Mouse (Mus musculus) gastrocnemius, adult 18-20 months (tissue): ENCODE data around the gene Ptpn11. TPM values are rescaled to one million over a fixed set of nuclear protein-coding genes. Genes with fewer than 3 reads are reported as not detected.
A peak's percentile ranks its signal among the peaks of the same experiment; 100 is the strongest.

ENCODE experiments used
- DNase-seq: peaks from one replicate; pipeline ENCODE4 v3.0.0; 2021; ENCODE audit warnings: low spot score
- total RNA-seq, 2 experiments: library from RNA; stranded (reverse); gene quantifications; 2 replicates each; pipeline ENCODE4 v1.2.3; 2021

The Ptpn11 gene
- total RNA-seq, 2 experiments from 2014 or later: 58.2 to 78.2 TPM

DNA sequence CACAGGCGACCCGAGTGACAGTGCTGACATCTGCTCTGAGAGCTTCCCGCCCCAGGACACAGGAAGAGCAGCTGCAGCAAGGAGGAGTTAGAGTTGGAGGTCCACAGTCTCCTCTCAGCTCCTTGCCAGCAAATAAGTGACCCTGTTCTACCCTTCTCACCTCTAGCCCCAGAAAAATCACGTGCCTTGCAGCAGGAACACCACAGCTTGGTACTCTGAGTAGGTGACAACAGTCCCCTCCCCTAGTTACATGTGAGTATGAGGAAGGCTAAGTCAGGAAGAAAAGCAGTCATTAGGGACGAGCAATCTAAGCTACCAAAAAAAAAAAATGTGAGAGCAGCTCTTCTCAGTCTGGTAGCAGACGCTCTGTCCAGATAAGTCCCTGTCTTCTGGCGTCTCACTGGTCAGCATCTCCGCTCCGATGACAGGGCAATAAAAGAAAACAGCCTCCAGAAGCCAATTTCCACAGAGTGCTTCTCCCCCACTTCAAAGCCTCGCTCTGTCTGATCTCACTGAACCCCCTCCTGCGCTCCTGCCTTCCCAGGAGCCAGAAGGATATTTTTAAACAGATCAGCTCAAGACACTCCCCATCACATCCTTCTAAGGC lies 6.1 kb downstream of the Ptpn11 start:
- DNase-seq: no peak

DNA sequence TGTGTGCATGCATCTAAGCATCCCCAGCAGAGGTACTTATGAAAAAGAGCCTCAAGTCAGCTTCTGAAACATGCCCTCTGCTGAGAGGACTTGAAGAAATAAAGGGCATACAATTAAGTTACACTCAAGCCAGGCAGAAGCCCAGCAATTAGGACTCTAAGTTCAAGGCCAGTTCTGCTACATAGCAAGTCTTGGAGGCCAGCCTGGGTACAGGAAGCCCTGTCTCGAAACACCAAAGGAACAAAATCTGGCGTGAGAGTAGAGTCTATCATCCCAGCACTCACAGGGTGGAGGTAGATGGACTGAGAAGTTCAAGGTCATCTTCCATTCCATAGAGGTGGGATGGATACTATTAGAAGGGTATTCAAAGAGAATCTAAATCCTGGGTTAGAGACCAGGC lies 6.8 kb downstream of the Ptpn11 start:
- no peak for DNase-seq

DNA sequence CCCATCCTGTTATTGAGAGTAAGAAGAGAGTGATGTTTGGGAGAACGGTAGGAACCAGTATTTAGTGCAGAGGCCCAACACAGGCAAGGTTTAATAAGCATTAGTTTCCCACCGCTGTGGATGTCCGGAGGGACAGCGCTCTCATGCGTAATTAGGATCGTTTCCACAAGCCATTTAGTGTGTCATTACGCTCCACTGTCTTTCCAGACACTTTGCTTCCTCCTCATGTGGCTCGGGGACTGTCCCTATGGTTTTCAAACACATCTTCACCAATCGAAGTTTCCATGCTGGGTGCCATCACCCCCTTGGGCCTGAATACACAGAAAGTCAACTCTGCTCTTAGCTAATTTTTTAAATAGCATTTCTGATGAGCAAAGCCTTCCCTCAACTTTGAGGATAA lies 7.9 kb downstream of the Ptpn11 start:
- no peak for DNase-seq

DNA sequence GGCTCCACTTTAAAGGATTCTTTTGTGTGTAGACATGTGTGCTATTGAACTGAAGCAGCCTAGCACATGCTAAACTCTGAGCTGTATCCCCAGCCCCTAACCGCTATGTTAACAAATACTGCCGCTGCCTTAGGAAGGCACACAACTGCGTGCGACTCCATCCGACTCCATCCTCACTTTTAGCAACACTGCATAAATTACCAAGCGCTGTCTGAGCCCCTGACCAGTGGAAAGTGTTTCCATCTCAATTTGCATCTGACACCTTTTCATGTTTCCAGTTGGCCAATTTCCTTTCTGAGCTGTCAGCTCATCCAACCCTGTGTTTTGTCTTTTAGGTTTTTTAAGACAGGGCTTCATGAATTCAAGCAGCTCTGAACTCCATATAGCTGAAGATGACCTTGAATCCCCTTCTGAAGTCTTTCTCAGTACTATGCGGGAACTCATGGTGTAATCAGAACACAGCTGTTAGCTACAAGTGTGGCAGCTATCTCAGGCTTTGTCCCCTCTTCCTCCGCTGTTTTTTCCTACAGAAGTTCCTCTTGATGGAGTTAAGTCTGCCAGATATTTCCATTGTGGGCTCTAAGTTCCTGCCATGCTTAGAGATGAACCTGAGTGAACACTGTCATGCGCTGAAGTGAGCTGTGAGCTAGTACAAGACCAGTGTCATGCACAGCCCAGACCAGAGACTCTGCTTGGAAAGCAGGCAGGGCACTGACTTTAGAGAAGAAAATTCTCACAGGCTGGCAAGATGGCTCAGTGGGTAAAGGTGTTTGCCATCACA lies 11.9 kb downstream of the Ptpn11 start:
- no peak for DNase-seq

DNA sequence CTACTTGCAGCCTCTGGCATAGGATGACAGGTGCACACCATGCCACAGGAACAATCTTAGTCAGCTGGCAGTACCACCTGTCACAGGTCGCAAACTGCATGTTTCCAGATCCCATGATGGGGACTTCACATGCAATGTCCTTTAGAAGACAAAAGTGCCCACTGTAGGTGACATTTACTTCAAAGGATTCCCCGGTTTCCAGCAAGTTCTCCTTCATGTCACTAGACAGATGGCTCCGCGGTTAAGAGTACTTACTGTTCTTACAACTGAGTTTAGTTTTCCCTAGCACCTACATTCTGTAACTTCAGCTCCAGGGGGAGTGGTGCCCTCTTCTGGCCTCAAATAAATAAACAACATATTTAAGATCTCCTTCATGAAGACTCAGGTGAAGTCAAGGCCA lies 18.4 kb downstream of the Ptpn11 start:
- peak; percentile 40 for DNase-seq

DNA sequence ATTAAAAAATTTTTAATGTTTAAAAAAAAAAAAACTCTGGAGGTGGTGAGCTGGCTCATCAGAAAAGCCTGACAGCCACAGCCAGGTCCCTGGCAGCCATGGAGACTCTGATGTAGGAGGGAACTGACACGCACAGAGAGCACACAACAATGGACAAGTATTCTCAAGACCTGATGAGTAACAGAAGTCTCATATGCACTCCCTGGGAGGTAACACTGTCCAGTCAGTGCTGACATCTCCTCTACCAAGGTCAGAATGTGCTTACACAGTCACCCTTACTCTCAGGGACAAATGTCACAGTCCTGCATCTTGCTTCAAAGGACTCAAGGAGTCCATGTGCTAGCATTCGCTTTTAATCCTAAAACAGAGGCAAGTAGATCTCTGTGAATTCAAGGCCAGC lies 21.6 kb downstream of the Ptpn11 start:
- DNase-seq: no peak

DNA sequence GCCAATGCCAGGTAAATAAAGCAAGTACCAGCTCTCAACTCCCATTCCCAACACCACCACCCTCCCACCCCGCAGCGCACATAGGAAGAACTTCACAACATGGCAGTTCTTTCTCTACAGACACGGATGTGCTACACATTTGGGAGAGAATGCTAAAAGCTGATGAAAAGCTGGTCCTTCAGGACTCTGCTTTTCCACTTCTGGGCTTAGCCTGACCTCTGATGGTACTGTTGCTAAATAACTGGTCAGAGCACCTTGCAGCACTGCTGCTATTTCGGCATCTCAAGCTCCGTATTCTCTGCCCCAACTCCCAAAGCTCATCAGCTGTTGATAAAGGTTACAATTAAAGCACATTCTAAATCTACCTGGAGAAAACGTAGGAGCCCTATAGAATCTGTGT lies 24.3 kb downstream of the Ptpn11 start:
- DNase-seq: no peak

DNA sequence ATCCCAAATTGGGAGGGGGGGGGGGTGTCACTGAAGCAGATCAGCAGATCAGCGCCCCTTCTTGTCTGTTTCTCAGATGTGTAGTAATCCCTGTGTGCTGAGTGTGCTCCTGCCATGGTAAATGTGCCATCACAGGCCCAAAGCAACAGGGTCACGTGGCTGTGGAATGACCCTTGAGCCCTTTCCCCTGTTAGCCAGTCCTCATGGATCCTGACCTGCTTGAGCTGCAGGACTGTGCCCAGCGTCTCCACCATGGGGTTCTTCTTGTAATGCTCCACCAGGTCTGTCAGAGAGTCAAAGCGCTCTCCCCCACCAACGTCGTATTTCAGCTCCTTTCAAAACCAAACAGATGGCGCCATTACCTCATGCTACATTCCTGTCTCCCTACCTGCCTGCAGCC lies 28.3 kb downstream of the Ptpn11 start:
- DNase-seq: no peak

DNA sequence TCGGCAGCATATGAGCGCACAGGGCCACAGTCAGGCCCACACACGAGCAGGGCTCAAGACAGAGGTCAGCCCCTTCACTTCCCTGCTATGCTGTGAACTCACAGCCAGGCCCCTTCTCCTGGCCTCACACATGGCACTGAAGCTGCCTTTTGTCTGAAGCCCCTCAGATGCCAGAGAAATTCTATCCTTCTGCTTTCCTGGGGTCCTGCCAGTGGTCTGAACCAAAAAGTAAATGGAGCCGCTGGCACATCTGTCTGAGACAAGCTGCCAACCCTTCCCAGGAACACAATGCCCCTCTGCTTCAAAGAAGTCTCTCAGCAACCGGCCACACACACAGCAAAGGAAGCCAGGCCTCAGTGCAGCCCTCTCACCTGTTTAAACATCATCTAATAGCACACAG lies 28.9 kb downstream of the Ptpn11 start:
- DNase-seq: no peak

DNA sequence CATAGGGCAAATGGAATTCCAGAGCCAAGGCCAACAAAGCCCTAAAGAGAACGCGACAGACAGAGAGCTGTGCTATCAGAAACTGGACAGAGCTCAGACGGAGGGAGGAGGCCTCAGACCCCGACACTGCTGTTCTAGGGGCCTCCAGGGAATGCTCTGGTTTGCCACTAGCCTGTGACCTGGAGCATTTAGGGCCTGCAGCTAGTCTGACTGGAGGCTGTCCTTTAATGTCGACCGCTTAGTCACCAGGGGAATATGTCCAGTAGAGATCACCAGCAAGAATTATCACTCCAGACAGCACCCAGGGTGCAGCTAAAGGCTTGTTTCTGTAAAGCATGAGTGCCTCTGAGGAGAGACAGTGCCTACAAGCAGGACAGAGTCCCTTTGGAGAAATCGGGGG lies 32.2 kb downstream of the Ptpn11 start:
- DNase-seq: no peak

DNA sequence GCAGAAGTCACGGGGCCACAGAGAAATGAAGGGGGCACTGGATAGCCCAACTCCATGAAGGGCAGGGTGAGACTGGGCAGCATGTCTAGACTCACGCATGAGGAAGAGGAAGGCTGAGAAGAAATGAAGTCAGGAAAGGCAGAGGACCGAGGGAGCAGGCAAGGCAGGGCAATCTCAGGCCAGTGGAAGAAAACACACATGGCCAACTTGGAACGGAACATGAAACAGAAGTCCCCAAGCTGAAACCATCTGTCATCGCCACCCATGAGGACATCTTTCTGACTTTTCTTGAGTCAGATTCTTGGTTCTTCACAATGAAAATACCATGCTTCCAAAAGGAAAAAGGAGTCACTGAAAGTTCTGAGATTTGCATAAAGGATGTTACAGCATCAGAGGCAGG lies 33.7 kb downstream of the Ptpn11 start:
- DNase-seq: no peak

DNA sequence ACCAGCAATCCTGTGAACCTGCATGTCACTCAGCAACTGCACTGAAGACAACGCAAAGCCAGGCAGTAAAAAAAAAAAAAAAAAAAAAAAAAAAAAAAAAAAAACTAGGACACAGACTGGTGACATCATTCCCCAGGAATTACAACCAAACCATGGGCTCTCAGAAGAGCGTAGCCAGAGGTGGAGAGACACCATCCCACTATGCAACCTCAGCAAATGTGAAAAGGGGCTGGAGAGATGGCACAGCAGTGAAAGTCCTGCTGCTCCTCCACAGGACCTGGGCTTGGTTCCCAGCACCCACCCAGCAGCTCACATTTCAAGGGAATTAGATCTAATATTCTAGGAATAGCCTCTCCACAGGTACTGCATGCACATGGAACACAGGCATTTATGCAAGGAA lies 34.2 kb downstream of the Ptpn11 start:
- DNase-seq: no peak

DNA sequence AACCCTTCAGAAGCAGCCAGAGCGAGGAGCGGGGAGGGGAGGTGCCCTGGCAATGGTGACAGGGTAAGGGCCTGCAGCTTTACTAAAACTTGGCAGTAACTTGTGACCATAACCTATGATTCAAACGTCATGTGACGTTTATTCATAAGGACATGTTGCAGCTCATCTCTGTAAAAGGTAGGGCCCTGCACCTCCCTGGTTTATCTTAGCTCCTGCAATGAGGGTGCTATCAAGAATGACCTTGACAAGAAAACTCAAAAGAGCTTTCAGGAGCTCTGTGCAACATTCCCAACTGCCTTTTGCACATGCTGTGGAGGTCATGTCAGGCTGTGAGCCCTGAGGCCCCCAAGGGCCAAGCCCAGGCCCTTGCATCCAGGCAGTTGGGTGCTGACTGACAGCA lies 35.1 kb downstream of the Ptpn11 start:
- no peak for DNase-seq

DNA sequence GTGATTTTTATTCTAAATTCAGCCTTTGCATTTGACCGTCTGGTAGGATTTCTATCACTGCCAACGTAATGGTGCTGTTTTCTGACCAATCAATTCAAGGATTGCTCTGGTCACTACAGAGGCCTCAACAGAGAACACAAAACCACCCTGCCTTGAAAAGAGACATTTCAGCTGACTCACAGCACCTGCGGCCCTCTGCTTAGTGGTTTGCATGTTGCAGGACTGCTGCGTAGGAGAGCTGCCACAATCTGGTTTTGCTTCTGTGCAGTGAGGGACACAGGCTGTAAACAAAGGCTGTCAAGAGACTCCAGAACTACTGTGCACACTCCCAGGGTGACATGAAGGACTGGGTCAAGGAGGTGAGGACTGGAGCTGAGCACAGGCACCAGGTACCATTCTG lies 40.5 kb downstream of the Ptpn11 start:
- no peak for DNase-seq

DNA sequence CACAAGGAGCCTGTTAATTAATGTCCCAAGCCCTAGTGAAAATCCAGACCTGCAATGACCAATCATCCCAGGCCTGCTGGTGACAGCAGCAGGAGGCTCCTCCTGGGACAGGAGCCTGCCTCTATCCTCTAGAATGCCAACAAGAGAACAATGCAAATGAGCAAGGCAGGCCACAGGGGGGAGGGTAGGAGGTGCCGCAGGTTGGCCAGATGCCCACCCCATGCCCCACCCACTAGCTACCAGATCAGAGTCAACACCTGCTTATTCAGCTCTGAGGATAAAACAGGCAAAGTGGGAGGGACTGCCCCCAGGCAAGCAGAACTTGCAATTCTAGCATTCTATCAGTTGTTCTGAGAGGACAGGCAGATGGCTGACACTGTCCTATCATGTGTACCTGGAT lies 42.0 kb downstream of the Ptpn11 start:
- DNase-seq: no peak

DNA sequence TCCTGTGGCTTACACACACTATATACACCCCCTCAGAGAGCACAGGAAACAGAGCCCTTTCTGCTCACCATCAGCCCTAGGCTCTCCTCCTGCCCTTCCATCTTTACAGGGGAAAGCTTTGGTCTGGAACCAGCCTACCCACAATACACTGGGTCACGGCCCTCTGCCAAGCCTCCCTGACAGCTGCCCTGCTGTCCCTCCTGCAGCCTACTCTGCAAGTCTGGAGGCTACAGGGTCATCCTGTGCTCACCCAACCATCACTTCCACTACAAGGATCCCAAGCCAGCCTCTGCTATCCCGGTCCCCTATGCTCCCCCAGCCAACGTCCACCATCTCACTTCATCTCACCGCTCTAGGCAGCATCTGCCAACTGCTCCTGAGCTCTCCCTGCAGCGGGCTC lies 44.9 kb downstream of the Ptpn11 start:
- DNase-seq: peak; percentile 59

DNA sequence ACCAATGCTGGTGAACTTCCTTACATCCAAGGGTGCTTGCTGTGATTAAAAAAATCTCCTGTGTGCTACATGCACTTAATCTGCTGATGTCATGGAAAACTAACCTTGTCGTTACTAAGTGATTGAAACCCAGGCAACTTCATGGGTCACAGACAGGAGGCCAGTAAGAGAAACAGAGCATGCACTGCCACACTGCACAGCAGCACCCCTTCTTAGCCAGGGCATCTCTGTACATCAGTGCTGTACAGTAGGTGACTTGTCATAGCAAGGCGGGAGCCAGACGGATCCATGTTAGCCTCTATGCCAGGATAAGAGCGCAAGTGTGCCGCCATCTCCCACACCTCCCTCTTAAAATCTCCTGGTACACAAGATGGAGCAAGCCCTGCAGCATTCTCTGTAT lies 45.6 kb downstream of the Ptpn11 start:
- no peak for DNase-seq

DNA sequence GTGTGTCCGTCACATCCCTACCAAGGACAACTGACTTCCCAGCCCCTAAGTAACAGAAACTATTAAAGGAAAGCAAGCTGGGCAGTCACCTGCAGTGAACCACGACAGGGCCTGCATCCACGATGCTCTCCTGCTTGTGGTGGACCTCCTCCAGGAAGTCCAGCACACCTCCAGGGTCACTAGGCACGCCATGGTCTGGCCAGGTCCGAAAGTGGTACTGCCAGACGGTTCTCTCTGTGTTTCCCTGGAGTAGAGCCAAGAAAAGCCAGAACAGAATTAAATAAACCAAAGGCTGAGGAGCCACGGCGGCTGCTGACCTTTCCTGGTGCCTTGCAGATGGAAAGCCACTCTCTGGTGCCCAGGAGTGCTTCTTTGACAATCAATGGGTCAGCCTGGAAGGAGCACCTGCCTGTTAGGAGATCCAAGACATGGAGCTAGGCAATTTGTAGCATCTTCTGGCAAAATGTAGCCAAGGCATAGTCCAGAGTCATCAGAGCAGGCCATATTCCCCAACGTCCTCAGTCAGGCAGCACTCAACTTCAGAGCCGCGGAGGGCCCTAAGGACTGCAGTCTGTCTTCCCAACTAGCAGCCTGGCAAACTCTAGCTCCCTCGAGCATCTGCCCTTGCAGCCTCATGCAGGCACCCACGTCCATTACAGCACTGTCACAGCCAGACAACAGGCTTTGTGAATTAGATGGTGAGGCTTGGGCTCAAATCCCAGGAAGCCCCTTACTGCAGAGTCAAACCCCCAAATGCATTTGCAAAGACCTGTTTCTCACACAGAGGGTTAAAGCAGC lies 46.6 kb downstream of the Ptpn11 start:
- DNase-seq: no peak

DNA sequence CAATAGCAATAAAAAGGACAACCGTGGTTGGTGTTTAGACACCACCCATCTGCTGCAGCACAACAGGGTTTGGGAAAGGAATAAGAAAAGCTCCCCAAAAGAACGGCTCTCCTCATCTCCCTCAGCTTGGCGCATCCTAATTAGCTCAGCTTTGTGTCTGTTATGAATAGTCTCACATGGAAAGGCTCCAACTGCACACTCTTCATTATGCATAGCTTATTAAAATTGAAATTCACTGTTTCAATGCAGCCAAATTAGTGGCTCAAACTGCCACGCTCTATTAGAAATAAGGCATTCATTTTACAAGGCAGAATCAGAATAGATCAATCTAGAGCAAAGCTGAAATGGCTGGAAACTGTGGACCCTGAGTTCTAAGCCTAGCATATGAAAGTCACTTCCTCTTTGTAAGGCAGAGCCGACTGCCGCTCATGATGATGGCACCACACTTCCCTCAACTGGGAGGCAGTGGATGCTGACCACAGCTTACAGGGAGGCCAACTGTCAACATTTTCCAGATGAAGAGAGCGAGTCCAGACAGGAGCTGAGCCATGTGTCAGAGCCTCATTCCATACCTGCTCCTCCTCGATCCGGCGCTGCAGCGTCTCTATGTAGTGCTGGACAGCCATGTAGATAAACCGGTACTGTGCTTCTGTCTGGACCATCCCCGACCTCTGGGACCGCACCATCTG lies 48.6 kb downstream of the Ptpn11 start:
- no peak for DNase-seq

DNA sequence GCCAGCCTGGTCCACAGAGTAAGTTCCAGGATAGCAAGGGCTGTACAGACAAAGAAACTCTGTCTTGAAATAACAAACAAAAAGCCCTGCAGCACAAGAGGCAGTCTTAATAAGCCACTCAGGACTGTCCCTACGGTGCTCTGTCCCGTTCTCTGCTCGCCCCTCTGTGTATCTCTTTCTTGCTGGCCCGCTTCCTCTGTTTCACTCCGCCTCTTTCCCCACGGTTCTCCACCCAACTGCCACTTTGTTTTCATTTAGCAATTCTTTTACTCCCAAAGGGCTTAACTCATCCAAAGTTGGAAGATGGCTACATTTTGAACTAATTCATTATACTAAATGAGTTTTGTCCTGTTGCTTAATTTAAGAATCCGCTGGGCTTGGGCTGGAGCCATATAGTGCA lies 50.9 kb downstream of the Ptpn11 start:
- DNase-seq: peak; percentile 21

DNA sequence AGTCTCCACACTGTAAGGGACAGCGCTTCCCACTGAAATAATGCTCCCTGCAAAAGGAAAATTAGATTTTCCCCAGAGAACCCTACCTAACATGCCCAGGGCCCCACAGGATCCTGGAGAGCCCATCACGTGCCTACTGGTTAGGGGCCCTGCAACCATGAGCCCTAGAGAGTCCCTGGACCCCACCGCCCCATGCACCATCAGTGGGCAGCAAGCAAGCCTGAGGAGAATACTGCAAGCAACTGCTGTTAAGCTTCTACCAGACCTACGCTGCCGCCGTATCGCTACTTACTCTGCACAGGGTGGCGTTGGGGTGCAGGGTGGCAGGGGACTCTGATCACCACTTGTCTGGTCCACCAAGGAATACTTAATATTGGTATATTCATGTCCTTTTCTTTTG lies 54.1 kb downstream of the Ptpn11 start:
- no peak for DNase-seq

DNA sequence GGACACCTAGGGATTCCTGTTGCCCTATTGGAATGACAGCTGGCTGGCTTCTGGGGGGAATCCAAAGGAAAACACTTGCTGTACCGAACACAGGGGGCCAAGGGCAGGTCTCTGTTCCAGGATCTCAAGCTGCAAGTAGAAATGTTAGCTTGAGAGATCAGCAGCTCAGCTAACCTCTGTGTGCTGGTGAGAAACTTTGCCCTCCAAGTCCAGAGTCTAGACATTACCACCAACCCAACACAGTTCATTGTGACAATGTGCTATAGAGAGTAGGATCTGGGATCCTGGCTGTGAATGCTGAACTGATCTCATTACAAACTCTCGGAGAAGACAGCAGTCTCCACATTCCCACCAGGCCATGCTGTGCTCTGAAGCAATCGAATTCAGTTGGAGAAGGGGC lies 59.4 kb downstream of the Ptpn11 start:
- DNase-seq: no peak
